In the genomic region with DNA sequence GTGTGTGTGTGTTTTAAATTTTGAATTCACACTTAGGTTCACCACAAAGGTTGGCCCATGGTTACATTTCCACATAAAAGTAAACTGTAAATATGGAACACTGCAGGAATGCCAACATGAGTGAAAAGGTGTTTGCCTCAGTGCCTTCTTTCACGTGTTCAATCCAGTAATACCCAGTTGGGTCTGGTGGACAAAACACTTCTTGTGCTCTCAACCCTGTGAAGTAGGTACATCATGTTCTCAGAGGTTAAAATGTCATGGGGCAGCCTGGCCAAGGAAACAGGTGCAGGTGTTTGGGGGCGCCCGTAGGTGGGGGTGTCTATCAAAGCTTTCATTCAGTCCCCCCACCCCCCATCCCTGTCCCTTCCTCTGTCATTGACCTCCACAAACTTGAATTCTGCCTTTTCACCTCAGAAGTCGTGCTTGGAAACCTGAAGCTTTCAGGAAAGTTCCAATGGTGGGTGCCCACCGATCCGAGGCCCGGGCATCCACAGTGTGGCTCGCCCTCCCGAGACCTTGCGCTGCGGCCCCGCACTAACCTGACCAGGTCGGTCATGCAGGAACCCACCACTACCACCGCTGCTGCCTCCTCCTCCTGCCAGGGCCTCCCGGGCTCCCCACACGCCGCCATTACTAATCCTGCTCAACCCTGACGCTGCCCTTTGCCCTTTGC, we compare ENCODE assay signal across 7 mouse cellular contexts. TPM values are rescaled to one million over a fixed set of nuclear protein-coding genes. Genes with fewer than 3 reads are reported as not detected.
DNase-seq lines count a peak whose midpoint lies in the region; ATAC-seq and TF ChIP-seq lines count a peak whose summit lies in the region.

TSS of gene Rbks (minus strand) at position 657 of the 673 bp plus-strand sequence.

- no peaks in the 10 kb centered on the region for H3K9me3 ChIP-seq in lung, embryonic 14.5 days (ENCODE audit: low read depth, low read length)
- H3K9me3 ChIP-seq in embryonic facial prominence, embryonic 10.5 days, result no peaks in the 10 kb centered on the region
- H3K9me3 ChIP-seq in hindbrain, embryonic 15.5 days, result no peaks in the 10 kb centered on the region
- no peaks in the 10 kb centered on the region for H3K9me3 ChIP-seq in midbrain, embryonic 11.5 days (ENCODE audit: control insufficient read depth, low read length)

- ATAC-seq in lung, embryonic 14.5 days (ENCODE audit: insufficient read depth), result no peak; the same call in 1 of the 2 replicates
- no peak; the same call in 1 of the 2 replicates for ATAC-seq in hindbrain, embryonic 15.5 days (ENCODE audit: low FRiP score, low read depth)
- no peak; the same call in 1 of the 2 replicates for ATAC-seq in midbrain, embryonic 11.5 days (ENCODE audit: low FRiP score)

- H3K4me2 ChIP-seq in lung, embryonic 14.5 days, result peak within 1 kb of the TSS; percentile 84
- peak within 1 kb of the TSS; percentile 81 for H3K4me2 ChIP-seq in hindbrain, embryonic 15.5 days
- H3K4me2 ChIP-seq in midbrain, embryonic 11.5 days, result peak within 1 kb of the TSS; percentile 64

- no peaks in the 10 kb centered on the region for H3K27me3 ChIP-seq in lung, embryonic 14.5 days (ENCODE audit: insufficient read depth, low read length)
- no peaks in the 10 kb centered on the region for H3K27me3 ChIP-seq in embryonic facial prominence, embryonic 10.5 days (replicated peaks; ENCODE audit: low read depth, poor library complexity, severe bottlenecking)
- H3K27me3 ChIP-seq in hindbrain, embryonic 15.5 days, result no peaks in the 10 kb centered on the region
- H3K27me3 ChIP-seq in midbrain, embryonic 11.5 days (ENCODE audit: control insufficient read depth, insufficient read depth, low read length), result no peaks in the 10 kb centered on the region

- DNase-seq in lung, embryonic 14.5 days, result no peak
- no peak for DNase-seq in lung, postnatal 25 days (ENCODE audit: low spot score)
- no peak for DNase-seq in embryonic facial prominence, embryonic 10.5 days (ENCODE audit: low spot score)
- no peak for DNase-seq in midbrain, embryonic 11.5 days (ENCODE audit: low spot score, missing footprints)
- DNase-seq in frontal cortex, postnatal 14 days (ENCODE audit: low spot score in 2 of 2), result no peak
- DNase-seq in ovary, postnatal 14 days (ENCODE audit: low spot score), result no peak

- peak within 1 kb of the TSS; percentile 87 for H3K9ac ChIP-seq in lung, embryonic 14.5 days
- H3K9ac ChIP-seq in hindbrain, embryonic 15.5 days, result peak within 1 kb of the TSS; percentile 90
- H3K9ac ChIP-seq in midbrain, embryonic 11.5 days (ENCODE audit: low read length), result peak within 1 kb of the TSS; percentile 85

- no peak for TF ChIP-seq CTCF in lung, embryonic 14.5 days (IDR thresholded peaks at IDR 0.05; ENCODE audit: low read depth)

- H3K36me3 ChIP-seq in lung, embryonic 14.5 days (ENCODE audit: insufficient read depth), result no peaks in the 10 kb centered on the region
- H3K36me3 ChIP-seq in embryonic facial prominence, embryonic 10.5 days (replicated peaks), result no peaks in the 10 kb centered on the region
- no peaks in the 10 kb centered on the region for H3K36me3 ChIP-seq in hindbrain, embryonic 15.5 days
- no peaks in the 10 kb centered on the region for H3K36me3 ChIP-seq in midbrain, embryonic 11.5 days (ENCODE audit: control insufficient read depth, insufficient read depth, low read length)

- H3K4me3 ChIP-seq in lung, embryonic 14.5 days (ENCODE audit: low read depth, low read length), result peak within 1 kb of the TSS; percentile 76
- peak within 1 kb of the TSS; percentile 85 for H3K4me3 ChIP-seq in embryonic facial prominence, embryonic 10.5 days
- H3K4me3 ChIP-seq in hindbrain, embryonic 15.5 days, result peak within 1 kb of the TSS; percentile 87
- peak within 1 kb of the TSS; percentile 80 for H3K4me3 ChIP-seq in midbrain, embryonic 11.5 days (ENCODE audit: low read depth, low read length)

- H3K27ac ChIP-seq in lung, embryonic 14.5 days (ENCODE audit: low read depth), result peak within 1 kb of the TSS; percentile 91
- peak within 1 kb of the TSS; percentile 93 for H3K27ac ChIP-seq in embryonic facial prominence, embryonic 10.5 days (replicated peaks)
- H3K27ac ChIP-seq in hindbrain, embryonic 15.5 days (replicated peaks), result peak within 1 kb of the TSS; percentile 94
- peak within 1 kb of the TSS; percentile 45; the same call in 1 of the 2 replicates for H3K27ac ChIP-seq in midbrain, embryonic 11.5 days (ENCODE audit: low read depth, low read length)

- 0 out of 2 replicates have a peak, but pooled peaks cover 3% of the 10 kb centered on the region for H3K4me1 ChIP-seq in lung, embryonic 14.5 days (ENCODE audit: insufficient read depth)
- peaks cover 11% of the 10 kb centered on the region for H3K4me1 ChIP-seq in embryonic facial prominence, embryonic 10.5 days
- H3K4me1 ChIP-seq in hindbrain, embryonic 15.5 days (replicated peaks), result 0 out of 2 replicates have a peak, but pooled peaks cover 11% of the 10 kb centered on the region
- no peaks in the 10 kb centered on the region for H3K4me1 ChIP-seq in midbrain, embryonic 11.5 days (ENCODE audit: control insufficient read depth, insufficient read depth, low read length)

- 6% methylated on average over 18 of the region's 18 CpGs for WGBS in lung, embryonic 14.5 days
- WGBS in embryonic facial prominence, embryonic 10.5 days, result 6% methylated on average over 18 of the region's 18 CpGs
- 7% methylated on average over 18 of the region's 18 CpGs for WGBS in hindbrain, embryonic 15.5 days
- WGBS in midbrain, embryonic 11.5 days, result 7% methylated on average over 18 of the region's 18 CpGs

RNA-seq across cellular contexts. Expression of gene Rbks, which starts in this region (rescaled TPM):
- polyA plus RNA-seq in lung, embryonic 14.5 days (2014; fragmentation: Nextera tagmentation; extraction: Ambion mirVana), result 2.7 and 3.5 TPM in 2 replicates
- 4.1 and 4.9 TPM in 2 replicates for polyA plus RNA-seq in embryonic facial prominence, embryonic 10.5 days (2016; fragmentation: Nextera tagmentation; extraction: Ambion mirVana)
- polyA plus RNA-seq in hindbrain, embryonic 15.5 days (2015; fragmentation: Nextera tagmentation; extraction: Ambion mirVana), result 2.2 and 3.0 TPM in 2 replicates
- 2.8 and 3.3 TPM in 2 replicates for polyA plus RNA-seq in midbrain, embryonic 11.5 days (2014; fragmentation: Nextera tagmentation; extraction: Ambion mirVana)
